Mouse (Mus musculus): ENCODE measurements around the gene Hpca. TPM values are rescaled to one million over a fixed set of nuclear protein-coding genes. Genes with fewer than 3 reads are reported as not detected.

Gene Hpca
- polyA plus RNA-seq, 1 experiment from 2014 or later, result 2.8 TPM

DNA sequence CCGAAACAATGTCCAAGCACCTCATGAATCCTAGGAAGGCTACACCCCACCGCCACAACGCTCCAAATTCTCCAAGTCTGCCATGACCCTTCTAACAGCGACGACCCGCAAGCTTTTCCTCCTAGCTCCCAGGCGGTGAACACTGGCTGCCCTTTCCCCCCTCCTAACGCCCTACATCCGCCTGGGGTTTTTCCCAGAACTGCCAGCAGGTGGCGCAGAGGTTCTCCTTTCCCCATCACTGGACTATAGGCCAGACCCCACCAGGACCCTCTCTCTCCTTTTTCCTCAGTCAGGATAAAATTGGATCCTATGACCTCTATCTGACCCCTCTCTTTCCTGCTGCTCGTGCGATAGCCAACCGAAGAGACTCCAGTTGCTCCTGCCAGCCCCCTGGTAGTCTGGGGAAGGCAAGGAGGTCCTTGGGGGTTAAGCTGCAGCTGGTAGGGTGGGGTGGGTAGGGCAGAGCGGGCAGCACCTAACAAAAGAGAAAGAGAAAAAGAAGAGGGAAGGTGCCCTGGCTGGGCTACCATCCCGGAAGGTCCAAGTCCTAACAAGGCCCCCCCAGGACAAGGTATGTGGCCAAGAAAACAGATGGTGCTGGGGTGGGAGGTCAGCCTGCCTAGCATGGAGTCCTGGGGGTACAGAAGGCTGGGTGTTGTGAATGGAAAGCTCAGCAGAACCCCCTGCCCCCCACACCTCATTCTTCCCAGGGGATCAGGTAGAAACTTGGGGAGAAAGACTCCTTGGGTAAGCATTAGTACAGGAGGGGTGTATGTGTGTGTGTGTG, 13.2 kb upstream of the Hpca start:
- no peak overlapping the region for H3K27ac ChIP-seq
- ATAC-seq (replicated peaks; ENCODE audit: low FRiP score), result no peak
- H3K27me3 ChIP-seq, result peaks cover 31% of the 10 kb centered on the region
- no peaks in the 10 kb centered on the region for H3K36me3 ChIP-seq
- H3K4me3 ChIP-seq (replicated peaks), result 0 out of 2 replicates have a peak overlapping the region, but pooled peaks have one; percentile 2
- peaks cover 46% of the 10 kb centered on the region for H3K4me1 ChIP-seq
- H3K9me3 ChIP-seq (replicated peaks), result no peaks in the 10 kb centered on the region
- H3K9ac ChIP-seq, result 0 out of 2 replicates have a peak overlapping the region, but pooled peaks have one; percentile 15
- 9% methylated on average over 15 of the region's 15 CpGs for WGBS
- peak overlapping the region; percentile 50 for H3K4me2 ChIP-seq

GRCm38 (mm10) chr4:129130755-129131303, 9.0 kb upstream of the Hpca start:
- Histone ChIP-seq H3K4me3 (replicated peaks) (peak overlapping the region; percentile 42), H3K36me3 (no peaks in the 10 kb centered on the region), H3K27ac (peak overlapping the region; percentile 89), H3K4me1 (peaks cover 48% of the 10 kb centered on the region), H3K27me3 (peaks cover 14% of the 10 kb centered on the region), H3K9ac (peak overlapping the region; percentile 27; the same call in 1 of the 2 replicates), H3K4me2 (peak overlapping the region; percentile 61), H3K9me3 (replicated peaks) (no peaks in the 10 kb centered on the region)
- ATAC-seq (replicated peaks; ENCODE audit: low FRiP score), result peak; percentile 83
- WGBS, result under 1% methylated on average over 16 of the region's 17 CpGs

DNA sequence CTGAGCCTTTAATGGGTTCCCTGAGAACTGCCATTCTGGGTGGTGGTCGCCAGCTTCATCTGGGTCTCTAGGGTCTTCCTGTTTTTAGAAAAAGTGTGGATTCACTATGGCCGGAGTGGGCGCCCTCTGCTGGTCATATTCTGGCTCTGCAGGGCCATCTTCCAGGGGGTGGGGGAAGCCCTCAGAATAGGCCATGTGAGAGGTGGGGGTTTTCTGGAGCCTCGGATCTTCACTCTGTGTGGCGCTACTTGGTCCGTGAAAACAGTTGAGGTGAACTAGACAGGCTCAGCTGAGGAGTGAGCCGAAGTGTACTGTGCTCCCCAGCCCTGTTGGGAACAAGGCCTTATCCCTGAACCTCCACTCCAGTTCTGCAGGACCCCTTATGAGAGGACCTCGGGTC, 8.3 kb upstream of the Hpca start:
- Histone ChIP-seq H3K27me3 (peaks cover 13% of the 10 kb centered on the region), H3K4me3 (replicated peaks) (peak overlapping the region; percentile 42), H3K4me2 (peak overlapping the region; percentile 61), H3K9me3 (replicated peaks) (no peaks in the 10 kb centered on the region), H3K27ac (peak overlapping the region; percentile 89), H3K36me3 (no peaks in the 10 kb centered on the region), H3K4me1 (peaks cover 53% of the 10 kb centered on the region), H3K9ac (no peak overlapping the region; the same call in 1 of the 2 replicates)
- WGBS, result 4% methylated on average over 8 of the region's 8 CpGs
- ATAC-seq (replicated peaks; ENCODE audit: low FRiP score), result peak; percentile 49

GRCm38 (mm10) chr4:129129387-129129786, 7.6 kb upstream of the Hpca start:
- WGBS, result 23% methylated on average over 9 of the region's 9 CpGs
- H3K4me3 ChIP-seq (replicated peaks), result no peak overlapping the region
- H3K9ac ChIP-seq, result no peak overlapping the region
- H3K27ac ChIP-seq, result peak overlapping the region; percentile 39; the same call in 1 of the 2 replicates
- H3K27me3 ChIP-seq, result peaks cover 20% of the 10 kb centered on the region
- H3K9me3 ChIP-seq (replicated peaks), result no peaks in the 10 kb centered on the region
- H3K36me3 ChIP-seq, result no peaks in the 10 kb centered on the region
- H3K4me2 ChIP-seq, result 0 out of 2 replicates have a peak overlapping the region, but pooled peaks have one; percentile 61
- peaks cover 53% of the 10 kb centered on the region for H3K4me1 ChIP-seq
- ATAC-seq (replicated peaks; ENCODE audit: low FRiP score), result no peak

DNA sequence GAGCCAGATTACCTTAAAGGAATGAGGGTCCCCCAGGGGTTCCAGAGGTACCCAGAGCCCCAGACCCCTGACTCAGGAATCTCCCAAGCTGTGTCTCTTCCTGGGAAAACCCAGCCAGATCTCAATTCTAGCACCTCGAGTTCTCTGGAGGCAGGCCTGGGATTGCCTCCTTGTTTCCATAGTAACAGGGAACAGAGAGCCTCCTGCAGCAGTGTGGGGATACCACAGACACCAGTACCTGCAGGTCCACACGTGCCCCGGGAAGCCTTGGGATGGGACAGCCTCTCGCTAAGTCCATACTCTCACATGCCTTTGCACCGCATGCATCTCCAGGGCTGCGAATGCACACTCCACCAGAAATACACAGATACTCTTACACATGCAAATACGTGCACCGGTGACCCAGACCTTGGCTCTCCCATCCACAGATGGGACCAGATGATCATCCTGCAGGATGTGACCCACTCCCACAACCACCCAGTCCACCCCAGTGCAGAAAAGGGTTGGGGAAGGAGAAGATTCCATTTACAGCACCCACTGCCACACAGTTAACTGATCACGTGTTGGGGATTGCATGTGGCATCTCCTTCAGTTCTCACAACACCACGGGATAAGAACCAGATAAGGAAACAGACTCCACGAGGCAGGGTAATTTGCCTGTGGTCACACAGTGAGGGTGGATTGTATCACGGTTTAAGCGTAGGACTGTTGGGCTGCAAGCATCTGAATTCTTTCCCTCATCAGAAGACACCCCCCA, 6.9 kb upstream of the Hpca start:
- Histone ChIP-seq H3K4me2 (no peak overlapping the region), H3K4me1 (peaks cover 53% of the 10 kb centered on the region), H3K9ac (no peak overlapping the region), H3K4me3 (replicated peaks) (no peak overlapping the region), H3K27me3 (peaks cover 21% of the 10 kb centered on the region), H3K9me3 (replicated peaks) (no peaks in the 10 kb centered on the region), H3K36me3 (no peaks in the 10 kb centered on the region), H3K27ac (no peak overlapping the region)
- ATAC-seq (replicated peaks; ENCODE audit: low FRiP score), result no peak
- 52% methylated on average over 13 of the region's 13 CpGs for WGBS

DNA sequence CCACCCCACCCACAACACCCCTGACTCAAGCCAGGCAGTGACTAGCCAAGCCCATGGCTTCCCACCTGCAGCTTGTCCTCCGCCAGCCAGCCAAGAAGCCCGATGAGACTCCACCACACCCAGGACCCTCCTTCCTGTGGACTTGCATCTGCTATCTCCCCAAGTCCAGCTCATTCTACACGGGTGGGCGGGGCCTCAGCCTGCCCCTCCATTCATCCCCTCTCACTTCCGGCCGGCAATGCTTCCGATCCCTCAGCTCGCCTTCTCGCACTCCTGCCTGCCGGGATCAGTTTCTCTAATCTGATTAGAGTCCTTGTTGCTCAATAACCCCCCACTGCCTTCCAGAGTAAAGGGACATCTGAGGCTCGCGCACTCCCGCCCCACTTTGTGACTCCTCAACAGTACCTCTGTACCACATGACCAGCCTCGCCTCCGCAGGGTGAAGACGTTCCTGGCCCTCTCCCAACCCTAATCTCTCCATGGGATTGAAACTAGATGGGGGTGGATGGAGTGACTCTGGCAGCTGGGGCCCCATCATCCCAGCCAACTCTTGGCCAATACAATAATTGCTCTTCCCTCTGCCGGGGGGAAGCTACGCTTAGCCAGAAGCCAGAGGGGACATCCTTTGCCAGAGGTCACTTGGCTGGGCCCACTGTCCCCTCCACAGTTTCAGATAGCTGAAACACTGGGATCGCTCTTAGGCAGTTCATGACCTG, 4.1 kb upstream of the Hpca start:
- Histone ChIP-seq H3K27me3 (peaks cover 49% of the 10 kb centered on the region), H3K4me1 (peaks cover 55% of the 10 kb centered on the region), H3K4me3 (replicated peaks) (peak overlapping the region; percentile 9; the same call in 1 of the 2 replicates), H3K9me3 (replicated peaks) (no peaks in the 10 kb centered on the region), H3K36me3 (no peaks in the 10 kb centered on the region), H3K27ac (no peak overlapping the region), H3K4me2 (peak overlapping the region; percentile 47), H3K9ac (no peak overlapping the region)
- 21% methylated on average over 19 of the region's 19 CpGs for WGBS
- no peak for ATAC-seq (replicated peaks; ENCODE audit: low FRiP score)

DNA sequence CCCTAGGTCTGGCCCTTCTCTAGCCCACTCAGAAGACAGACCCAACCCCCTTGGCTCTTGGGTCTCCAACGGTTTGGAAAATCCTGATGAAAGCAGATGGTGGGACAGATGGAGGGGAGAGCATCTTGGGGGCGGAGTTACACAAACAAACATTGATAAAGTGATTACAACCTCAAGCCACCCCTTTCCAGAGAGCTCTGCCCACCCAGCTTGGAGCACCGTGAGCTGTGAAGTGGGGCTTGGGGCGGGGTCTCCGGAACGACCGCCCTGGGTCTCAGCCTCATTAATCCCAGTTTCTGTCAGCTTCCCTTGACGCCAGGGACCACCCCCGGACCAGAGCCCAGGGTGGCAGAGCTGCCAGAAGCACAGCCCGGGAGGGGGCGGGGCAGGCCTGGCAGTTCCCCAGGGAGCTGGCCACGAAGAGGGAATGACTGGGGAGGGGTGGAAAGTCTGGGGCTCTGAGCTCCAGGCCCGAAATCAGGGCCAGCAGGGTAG, 2.9 kb upstream of the Hpca start:
- Histone ChIP-seq H3K9ac (no peak overlapping the region), H3K4me3 (replicated peaks) (no peak overlapping the region), H3K36me3 (no peaks in the 10 kb centered on the region), H3K4me2 (peak overlapping the region; percentile 38), H3K27me3 (peaks cover 61% of the 10 kb centered on the region), H3K4me1 (peaks cover 49% of the 10 kb centered on the region), H3K9me3 (replicated peaks) (no peaks in the 10 kb centered on the region), H3K27ac (no peak overlapping the region)
- WGBS, result 4% methylated on average over 13 of the region's 13 CpGs
- no peak for ATAC-seq (replicated peaks; ENCODE audit: low FRiP score)

GRCm38 (mm10) chr4:129122719-129123118, 883 bp upstream of the Hpca start:
- Histone ChIP-seq H3K9me3 (replicated peaks) (no peaks in the 10 kb centered on the region), H3K4me1 (peaks cover 37% of the 10 kb centered on the region), H3K27ac (no peak overlapping the region), H3K4me2 (no peak overlapping the region), H3K36me3 (no peaks in the 10 kb centered on the region), H3K27me3 (peaks cover 64% of the 10 kb centered on the region), H3K9ac (no peak overlapping the region), H3K4me3 (replicated peaks) (no peak overlapping the region)
- 37% methylated on average over 8 of the region's 8 CpGs for WGBS
- ATAC-seq (replicated peaks; ENCODE audit: low FRiP score), result no peak

DNA sequence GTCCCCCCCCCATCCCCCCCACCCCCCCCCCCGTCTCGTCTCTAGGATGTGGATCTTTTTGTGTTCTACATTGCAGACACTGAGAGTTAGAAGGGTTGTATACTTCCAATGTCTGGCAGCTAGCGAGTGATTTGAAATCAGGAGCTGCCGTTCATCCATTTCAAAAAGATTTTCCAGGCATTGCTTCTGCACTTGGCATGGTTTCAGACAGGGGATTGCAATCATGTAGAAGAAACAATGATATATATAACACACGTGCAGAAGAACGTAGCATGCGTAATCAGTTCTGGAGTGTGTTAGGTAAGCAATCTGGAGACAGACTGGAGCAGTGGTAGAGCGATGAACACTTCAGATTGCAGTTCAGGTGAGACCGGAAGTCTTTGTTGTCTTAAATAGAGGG, 271 bp upstream of the Hpca start:
- peaks cover 37% of the 10 kb centered on the region for H3K4me1 ChIP-seq
- H3K4me3 ChIP-seq (replicated peaks), result no peak overlapping the region
- H3K36me3 ChIP-seq, result no peaks in the 10 kb centered on the region
- no peak overlapping the region for H3K27ac ChIP-seq
- ATAC-seq (replicated peaks; ENCODE audit: low FRiP score), result no peak
- 33% methylated on average over 9 of the region's 9 CpGs for WGBS
- H3K27me3 ChIP-seq, result peaks cover 64% of the 10 kb centered on the region
- no peak overlapping the region for H3K9ac ChIP-seq
- H3K9me3 ChIP-seq (replicated peaks), result no peaks in the 10 kb centered on the region
- H3K4me2 ChIP-seq, result no peak overlapping the region

- ATAC-seq (replicated peaks; ENCODE audit: low FRiP score), result peak; percentile 71
- peaks cover 30% of the 10 kb centered on the region for H3K4me1 ChIP-seq
- 0 out of 2 replicates have a peak overlapping the region, but pooled peaks have one; percentile 9 for H3K9ac ChIP-seq
- 1% methylated on average over 59 of the region's 59 CpGs for WGBS
- H3K27me3 ChIP-seq, result peaks cover 60% of the 10 kb centered on the region
- H3K9me3 ChIP-seq (replicated peaks), result no peaks in the 10 kb centered on the region
- peak overlapping the region; percentile 54 for H3K4me3 ChIP-seq (replicated peaks)
- H3K4me2 ChIP-seq, result peak overlapping the region; percentile 91
- H3K27ac ChIP-seq, result no peak overlapping the region
- no peaks in the 10 kb centered on the region for H3K36me3 ChIP-seq
Measured at GRCm38 (mm10) chr4:129120520-129121445, 1.1 kb downstream of the Hpca start.

Measured in kidney, embryonic 15.5 days (tissue).